Mouse (Mus musculus) urinary bladder, postnatal 14 days (tissue): ENCODE measurements at regions not wholly inside any gene's neighbourhood (a gene's known extent, or its start where the extent isn't known, plus 50 kb on each side); places are given as distances from the start of the nearest gene placed in this dataset.
A peak's percentile ranks its signal among the peaks of the same experiment; 100 is the strongest.

Experiments used
- DNase-seq: peaks from one replicate; pipeline ENCODE4 v3.0.0; 2021; ENCODE audit warnings: low spot score

DNA sequence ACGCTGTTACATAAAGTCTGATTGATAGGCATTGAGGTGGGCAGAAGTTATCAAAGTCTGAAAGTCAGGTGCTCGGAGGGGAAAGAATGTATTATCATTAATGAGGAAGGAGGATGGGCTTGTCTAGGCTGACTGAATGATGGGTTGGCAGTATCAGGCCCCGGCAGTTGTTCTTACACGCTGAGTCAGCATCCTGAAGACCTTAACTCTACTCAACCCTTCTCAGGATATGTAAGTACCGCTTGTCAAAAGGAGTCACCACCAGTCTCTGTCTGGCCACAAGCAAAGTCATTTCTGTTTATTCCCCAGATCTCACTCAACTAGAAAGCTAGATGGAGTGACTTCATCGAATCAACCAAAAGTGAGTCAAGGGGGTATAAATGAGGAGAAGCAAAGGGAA, 90.0 kb upstream of the Phactr1 start:
- DNase-seq: no peak

DNA sequence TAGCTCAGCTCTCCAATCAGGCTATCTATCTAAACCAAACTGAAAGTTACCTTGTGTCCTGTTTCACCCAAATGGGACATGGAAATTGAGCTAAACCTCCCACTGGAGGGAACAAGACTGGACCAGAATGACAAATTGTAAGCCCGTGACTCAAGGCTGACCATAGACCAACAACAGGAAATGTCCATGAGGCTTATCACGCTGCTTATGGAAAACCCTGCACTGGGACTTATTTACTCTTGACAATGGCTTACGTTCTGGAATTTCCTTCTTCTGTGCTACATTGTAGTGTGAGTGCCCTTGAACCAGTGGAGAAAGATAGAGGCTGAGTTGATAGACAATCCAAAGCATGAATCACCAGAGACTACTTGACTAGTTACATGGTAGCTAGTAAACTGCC, 87.5 kb upstream of the Phactr1 start:
- DNase-seq: no peak

- DNase-seq: no peak
These were observed 86.8 kb upstream of the Phactr1 start for GRCm38 (mm10) chr13:42593488-42594170.

DNA sequence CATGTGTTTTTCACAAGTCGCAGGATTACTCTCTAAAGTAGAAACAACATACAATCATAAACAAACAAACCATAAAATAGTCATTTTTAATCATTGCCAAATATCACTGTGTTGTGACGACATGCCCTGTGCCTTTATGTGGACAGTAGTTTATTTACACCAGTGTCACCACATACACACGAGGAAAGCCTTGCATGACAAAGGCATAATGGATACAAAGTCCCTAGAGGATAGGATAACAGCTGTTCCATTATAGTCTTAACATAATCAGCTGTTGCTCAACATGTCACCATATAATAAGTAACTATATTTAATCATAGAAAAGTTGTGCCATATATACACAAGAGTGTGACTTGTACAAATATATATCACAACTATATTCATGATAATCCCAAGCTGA, 85.2 kb upstream of the Phactr1 start:
- DNase-seq: no peak

DNA sequence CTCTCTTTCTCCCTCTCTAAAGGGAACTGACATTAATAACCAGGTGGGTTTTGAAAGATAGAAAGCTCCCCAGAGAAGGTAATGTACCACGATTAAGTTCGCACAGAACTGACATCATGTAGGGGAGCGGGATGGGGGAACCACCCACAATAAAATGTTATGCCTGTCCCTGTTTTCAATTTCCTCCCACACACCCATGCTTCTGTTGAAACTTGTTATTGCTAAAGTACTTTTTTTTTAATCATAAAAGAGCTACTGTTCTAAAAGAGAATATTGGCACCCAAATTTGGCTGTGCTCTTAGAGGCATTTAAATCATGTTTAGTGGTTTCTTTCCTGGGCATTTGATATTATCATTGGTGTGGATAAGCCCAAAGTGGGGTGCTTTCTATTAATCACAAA, 82.6 kb upstream of the Phactr1 start:
- DNase-seq: no peak

DNA sequence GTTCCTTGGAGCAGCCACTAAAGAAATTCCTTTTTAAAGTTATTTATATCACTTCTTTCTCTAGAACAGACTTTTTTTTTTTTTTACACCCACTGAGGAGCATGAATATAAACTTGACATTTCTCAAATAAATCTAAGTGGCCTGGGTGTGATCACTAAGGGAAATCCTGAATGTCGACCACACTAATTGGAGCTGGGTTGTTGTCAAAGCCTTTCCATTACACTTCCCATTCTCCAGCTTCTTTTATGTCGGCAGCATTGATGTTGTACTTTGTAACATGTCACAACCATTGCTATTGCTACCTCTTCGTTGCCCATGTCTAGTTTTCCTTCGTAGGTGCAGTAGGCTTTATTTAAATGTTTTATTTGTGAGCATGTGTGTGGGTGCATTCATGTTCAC, 77.1 kb upstream of the Phactr1 start:
- no peak for DNase-seq

- DNase-seq: no peak
These were observed 72.7 kb upstream of the Phactr1 start for GRCm38 (mm10) chr13:42607735-42608134.

DNA sequence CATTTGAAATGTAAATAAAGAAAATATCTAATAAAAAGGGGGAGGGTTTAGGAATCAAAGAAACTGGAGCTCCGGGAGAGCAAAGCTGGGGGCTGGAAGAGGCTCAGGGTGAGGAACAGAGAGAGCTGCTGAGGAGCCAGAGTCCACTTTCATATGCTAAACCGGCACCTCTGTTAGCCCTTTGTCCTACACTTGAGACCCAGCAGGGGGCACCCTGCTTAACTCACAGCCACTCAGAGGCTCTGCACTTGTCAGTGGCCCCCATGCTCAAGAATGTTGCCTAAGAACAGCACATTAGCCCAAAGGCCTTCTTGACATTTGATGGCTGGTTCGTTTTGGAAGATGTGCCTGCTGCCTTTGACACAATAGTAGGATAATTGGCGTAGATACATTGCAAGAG, 71.5 kb upstream of the Phactr1 start:
- no peak for DNase-seq

- DNase-seq: no peak
These were observed 67.1 kb upstream of the Phactr1 start for GRCm38 (mm10) chr13:42613326-42613725.

- DNase-seq: no peak
These were observed 64.6 kb upstream of the Phactr1 start for GRCm38 (mm10) chr13:42615826-42616225.

GRCm38 (mm10) chr13:42617225-42617624, 63.2 kb upstream of the Phactr1 start:
- no peak for DNase-seq

DNA sequence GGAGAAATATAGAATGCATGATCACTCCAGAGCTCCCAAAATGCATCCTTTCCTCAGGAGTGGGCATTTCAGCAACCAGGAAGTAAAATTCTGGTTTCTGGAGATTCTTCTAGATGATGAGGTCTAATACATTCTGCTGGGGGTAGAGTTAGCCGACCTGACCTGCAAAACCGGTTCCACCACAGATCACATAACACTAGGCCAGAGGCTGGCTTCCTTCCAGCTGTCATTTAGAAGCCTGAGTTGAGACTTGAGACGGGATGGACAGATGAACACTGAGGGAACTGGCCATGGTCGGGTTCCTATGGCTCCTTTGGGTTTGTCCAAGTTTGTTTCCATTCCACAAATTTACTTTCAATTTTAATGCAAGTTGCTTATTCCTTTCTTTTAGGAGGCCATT, 62.6 kb upstream of the Phactr1 start:
- DNase-seq: peak; percentile 64

GRCm38 (mm10) chr13:42619555-42620280, 60.7 kb upstream of the Phactr1 start:
- no peak for DNase-seq

GRCm38 (mm10) chr13:42623491-42623890, 56.9 kb upstream of the Phactr1 start:
- DNase-seq: peak; percentile 35
